In the genomic region with DNA sequence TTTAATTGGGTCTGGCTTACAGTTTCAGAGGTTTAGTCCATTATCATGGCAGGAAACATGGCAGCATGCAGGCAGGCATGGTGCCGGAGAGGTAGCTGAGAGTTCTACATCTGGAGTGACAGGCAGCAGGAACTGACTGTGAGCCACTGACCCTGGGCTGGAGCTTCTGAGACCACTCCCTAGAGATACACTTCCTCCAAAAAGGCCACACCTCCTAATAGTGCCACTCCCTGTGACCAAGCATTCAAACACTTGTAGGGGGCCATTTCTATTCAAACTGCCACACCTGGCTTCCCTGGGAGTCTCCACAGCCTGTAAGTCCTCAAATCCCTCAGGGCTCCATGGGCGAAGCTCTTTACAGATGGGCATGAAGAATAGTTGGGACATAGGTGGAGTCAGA, we compare ENCODE assay signal across 20 mouse cellular contexts. TPM values are rescaled to one million over a fixed set of nuclear protein-coding genes. Genes with fewer than 3 reads are reported as not detected.
DNase-seq lines count a peak whose midpoint lies in the region; ATAC-seq lines count a peak whose summit lies in the region.
"Had no signal": no experiment of that assay in that cellular context is flagged by ENCODE, and none has a peak within 500 bp of the region (broad histone marks: within the 10 kb centered on the region; RNA-seq: fewer than 3 reads in every experiment).

No protein-coding gene starts in this region.

- H3K9ac ChIP-seq in liver, embryonic 11.5 days (ENCODE audit: low read depth, low read length): no peak overlapping the region
- H3K9ac ChIP-seq in liver, embryonic 12.5 days: no peak overlapping the region
- H3K9ac ChIP-seq in stomach, embryonic 15.5 days: no peak overlapping the region
- no peak overlapping the region for H3K9ac ChIP-seq in hindbrain, embryonic 12.5 days
- H3K9ac ChIP-seq: embryonic facial prominence, embryonic 12.5 days; forebrain, embryonic 15.5 days; hindbrain, embryonic 13.5 days had no signal

- 0 out of 2 replicates have a peak, but pooled peaks have one; percentile 32 for ATAC-seq in liver, embryonic 11.5 days (replicated peaks; ENCODE audit: low FRiP score)
- no peak for ATAC-seq in liver, embryonic 12.5 days
- 0 out of 2 replicates have a peak, but pooled peaks have one; percentile 32 for ATAC-seq in stomach, embryonic 15.5 days (ENCODE audit: insufficient read depth, low FRiP score, low read depth)
- ATAC-seq in hindbrain, embryonic 12.5 days (ENCODE audit: low FRiP score): no peak
- ATAC-seq: forebrain, embryonic 15.5 days had no signal

- no peak overlapping the region for H3K4me2 ChIP-seq in liver, embryonic 11.5 days
- H3K4me2 ChIP-seq in liver, embryonic 12.5 days: no peak overlapping the region
- no peak overlapping the region for H3K4me2 ChIP-seq in stomach, embryonic 15.5 days
- no peak overlapping the region for H3K4me2 ChIP-seq in hindbrain, embryonic 12.5 days (replicated peaks)
- H3K4me2 ChIP-seq: embryonic facial prominence, embryonic 12.5 days; forebrain, embryonic 15.5 days; hindbrain, embryonic 13.5 days had no signal

- no peak for DNase-seq in liver, embryonic 11.5 days (ENCODE audit: low spot score)
- peak; percentile 11 for DNase-seq in MEL-GATA-1-ER (ENCODE audit: extremely low read depth, low read depth)
- no peak for DNase-seq in left cerebral cortex, postnatal 25 days (ENCODE audit: low spot score in 2 of 2)
- DNase-seq: adrenal gland, postnatal 10 days; cerebellum, adult 11 months; cerebellum, adult 8-10 months; cerebellum, postnatal 14 days; gastrocnemius, postnatal 10 days; heart, adult 2 months; heart, postnatal 10 days; heart, postnatal 4 days; kidney, adult 11 months had no signal

- 0 out of 2 replicates have a peak, but pooled peaks cover 3% of the 10 kb centered on the region for H3K9me3 ChIP-seq in liver, embryonic 11.5 days (ENCODE audit: control insufficient read depth, low read length)
- peaks cover 8% of the 10 kb centered on the region for H3K9me3 ChIP-seq in liver, embryonic 12.5 days (replicated peaks)
- H3K9me3 ChIP-seq in stomach, embryonic 15.5 days: no peaks in the 10 kb centered on the region
- peaks cover 6% of the 10 kb centered on the region for H3K9me3 ChIP-seq in hindbrain, embryonic 12.5 days (replicated peaks)
- H3K9me3 ChIP-seq: embryonic facial prominence, embryonic 12.5 days; forebrain, embryonic 15.5 days had no signal

- 60% methylated on average over 2 of the region's 2 CpGs for WGBS in liver, embryonic 11.5 days
- WGBS in liver, embryonic 12.5 days (ENCODE audit: insufficient replicate concordance): 50% methylated on average over 2 of the region's 2 CpGs
- WGBS in stomach, embryonic 15.5 days: 71% methylated on average over 2 of the region's 2 CpGs
- WGBS in hindbrain, embryonic 12.5 days: 93% methylated on average over 2 of the region's 2 CpGs

- H3K4me1 ChIP-seq in liver, embryonic 11.5 days (replicated peaks; ENCODE audit: control insufficient read depth, insufficient read depth, low read length): no peaks in the 10 kb centered on the region
- H3K4me1 ChIP-seq in liver, embryonic 12.5 days: peaks cover 8% of the 10 kb centered on the region; the same call in 1 of the 2 replicates
- no peaks in the 10 kb centered on the region for H3K4me1 ChIP-seq in stomach, embryonic 15.5 days
- 0 out of 2 replicates have a peak, but pooled peaks cover 4% of the 10 kb centered on the region for H3K4me1 ChIP-seq in hindbrain, embryonic 12.5 days
- H3K4me1 ChIP-seq: embryonic facial prominence, embryonic 12.5 days; forebrain, embryonic 15.5 days; hindbrain, embryonic 13.5 days had no signal

- H3K27ac ChIP-seq in liver, embryonic 11.5 days (ENCODE audit: low read depth, low read length): no peak overlapping the region
- no peak overlapping the region for H3K27ac ChIP-seq in liver, embryonic 12.5 days
- H3K27ac ChIP-seq in stomach, embryonic 15.5 days: no peak overlapping the region
- no peak overlapping the region for H3K27ac ChIP-seq in hindbrain, embryonic 12.5 days
- H3K27ac ChIP-seq: embryonic facial prominence, embryonic 12.5 days; forebrain, embryonic 15.5 days; heart, adult 2 months; hindbrain, embryonic 13.5 days had no signal

- intact Hi-C loops in left cerebral cortex, postnatal 25 days (cut with DNase I): loop anchor here (10.0 kb wide), 2 partner anchors 1281 to 1471 kb away; no protein-coding TSS in a partner anchor

- no peaks in the 10 kb centered on the region for H3K36me3 ChIP-seq in liver, embryonic 11.5 days (ENCODE audit: control insufficient read depth, insufficient read depth, low read length)
- 0 out of 2 replicates have a peak, but pooled peaks cover 4% of the 10 kb centered on the region for H3K36me3 ChIP-seq in liver, embryonic 12.5 days
- no peaks in the 10 kb centered on the region for H3K36me3 ChIP-seq in stomach, embryonic 15.5 days
- no peaks in the 10 kb centered on the region; the same call in 1 of the 2 replicates for H3K36me3 ChIP-seq in hindbrain, embryonic 12.5 days
- H3K36me3 ChIP-seq: embryonic facial prominence, embryonic 12.5 days; forebrain, embryonic 15.5 days had no signal

- peaks cover under 1% of the 10 kb centered on the region; the same call in 1 of the 2 replicates for H3K27me3 ChIP-seq in liver, embryonic 11.5 days (replicated peaks; ENCODE audit: control insufficient read depth, insufficient read depth, low read length)
- peaks cover 12% of the 10 kb centered on the region for H3K27me3 ChIP-seq in liver, embryonic 12.5 days (replicated peaks)
- H3K27me3 ChIP-seq in stomach, embryonic 15.5 days (replicated peaks): no peaks in the 10 kb centered on the region
- peaks cover 3% of the 10 kb centered on the region; the same call in 1 of the 2 replicates for H3K27me3 ChIP-seq in hindbrain, embryonic 12.5 days
- H3K27me3 ChIP-seq: embryonic facial prominence, embryonic 12.5 days; forebrain, embryonic 15.5 days had no signal

- no peak overlapping the region for H3K4me3 ChIP-seq in liver, embryonic 11.5 days (ENCODE audit: low read depth, low read length)
- H3K4me3 ChIP-seq in liver, embryonic 12.5 days: no peak overlapping the region
- no peak overlapping the region for H3K4me3 ChIP-seq in stomach, embryonic 15.5 days (replicated peaks)
- H3K4me3 ChIP-seq in hindbrain, embryonic 12.5 days: no peak overlapping the region
- H3K4me3 ChIP-seq: embryonic facial prominence, embryonic 12.5 days; forebrain, embryonic 15.5 days; heart, adult 2 months; hindbrain, embryonic 13.5 days had no signal

RNA-seq across cellular contexts. Expression of gene Tmem132b, which starts 8.2 kb away (rescaled TPM):
- 0.05 and 0.15 TPM in 2 replicates for polyA plus RNA-seq in liver, embryonic 11.5 days (2014; fragmentation: Nextera tagmentation; extraction: Ambion mirVana)
- 0.02 and 0.08 TPM in 2 replicates for polyA plus RNA-seq in liver, embryonic 12.5 days (2016; fragmentation: Nextera tagmentation; extraction: Ambion mirVana)
- 0.34 and 0.62 TPM in 2 replicates for polyA plus RNA-seq in stomach, embryonic 15.5 days (2015; fragmentation: Nextera tagmentation; extraction: Ambion mirVana)
- polyA plus RNA-seq in hindbrain, embryonic 12.5 days (2016; fragmentation: Nextera tagmentation; extraction: Ambion mirVana): 2.4 and 3.1 TPM in 2 replicates
- total RNA-seq in left cerebral cortex, postnatal 25 days (2021): 100 to 1,000 TPM; 125 to 141 TPM
- total RNA-seq: common myeloid progenitor, adult 5-6 weeks; heart, adult 2 months had no signal
- polyA plus RNA-seq: heart, adult 2 months; heart, embryonic 14.5 days had no signal

RNA-seq across cellular contexts. Expression of gene Aacs, which starts 47.7 kb away (rescaled TPM):
- polyA plus RNA-seq in liver, embryonic 11.5 days (2014; fragmentation: Nextera tagmentation; extraction: Ambion mirVana): 29.3 and 29.7 TPM in 2 replicates
- 24.7 and 25.1 TPM in 2 replicates for polyA plus RNA-seq in liver, embryonic 12.5 days (2016; fragmentation: Nextera tagmentation; extraction: Ambion mirVana)
- 58.8 and 61.4 TPM in 2 replicates for polyA plus RNA-seq in stomach, embryonic 15.5 days (2015; fragmentation: Nextera tagmentation; extraction: Ambion mirVana)
- 62.2 and 64.4 TPM in 2 replicates for polyA plus RNA-seq in hindbrain, embryonic 12.5 days (2016; fragmentation: Nextera tagmentation; extraction: Ambion mirVana)
- total RNA-seq in left cerebral cortex, postnatal 25 days (2021): 10 to 100 TPM; 43.0 to 52.1 TPM

Comparison
In these comparisons a context has a peak if more than half of its experiments do, and no peak if none do; other contexts are left out.
1. ATAC-seq: peak in liver, embryonic 11.5 days (single experiment) and stomach, embryonic 15.5 days (single experiment); none in liver, embryonic 12.5 days (single experiment) and hindbrain, embryonic 12.5 days (single experiment).